Mouse (Mus musculus): ENCODE measurements around the gene Ranbp3. TPM values are rescaled to one million over a fixed set of nuclear protein-coding genes. Genes with fewer than 3 reads are reported as not detected.

The Ranbp3 gene
- total RNA-seq, 2 experiments from 2014 or later = 84.9 to 91.7 TPM

- no peak for DNase-seq (ENCODE audit: low spot score in 2 of 2)
These were observed 50.5 kb downstream of the Ranbp3 start for GRCm38 (mm10) chr17:56723419-56724161.

- DNase-seq (ENCODE audit: low spot score in 2 of 2) = no peak
These were observed 54.0 kb downstream of the Ranbp3 start for GRCm38 (mm10) chr17:56727029-56727649.

- no peak for DNase-seq (ENCODE audit: low spot score in 2 of 2)
These were observed 54.6 kb downstream of the Ranbp3 start for GRCm38 (mm10) chr17:56727659-56728058.

GRCm38 (mm10) chr17:56728117-56728516 lies 55.0 kb downstream of the Ranbp3 start:
- no peak for DNase-seq (ENCODE audit: low spot score in 2 of 2)

DNA sequence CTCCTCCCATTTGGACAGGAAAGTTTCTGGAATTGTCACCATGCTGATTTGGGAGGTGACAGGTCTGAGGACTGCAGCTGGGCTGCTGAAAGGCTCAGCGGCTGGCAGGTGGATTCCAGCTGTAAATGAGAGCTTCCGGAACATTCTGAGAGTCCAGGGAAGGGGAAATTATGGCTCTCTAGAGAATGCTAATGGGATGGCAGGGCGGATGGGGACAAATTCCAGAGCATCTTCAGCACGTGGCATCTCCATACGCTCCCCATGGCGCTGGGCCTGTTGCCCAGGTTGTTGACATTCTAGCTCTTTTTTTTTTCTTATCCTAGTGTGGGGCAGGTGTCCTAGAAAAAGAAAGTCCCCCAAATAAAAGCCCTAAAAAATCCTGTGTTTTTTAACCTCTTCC lies 56.1 kb downstream of the Ranbp3 start:
- DNase-seq (ENCODE audit: low spot score in 2 of 2) = no peak

GRCm38 (mm10) chr17:56729656-56730055 lies 56.6 kb downstream of the Ranbp3 start:
- DNase-seq (ENCODE audit: low spot score in 2 of 2) = no peak

DNA sequence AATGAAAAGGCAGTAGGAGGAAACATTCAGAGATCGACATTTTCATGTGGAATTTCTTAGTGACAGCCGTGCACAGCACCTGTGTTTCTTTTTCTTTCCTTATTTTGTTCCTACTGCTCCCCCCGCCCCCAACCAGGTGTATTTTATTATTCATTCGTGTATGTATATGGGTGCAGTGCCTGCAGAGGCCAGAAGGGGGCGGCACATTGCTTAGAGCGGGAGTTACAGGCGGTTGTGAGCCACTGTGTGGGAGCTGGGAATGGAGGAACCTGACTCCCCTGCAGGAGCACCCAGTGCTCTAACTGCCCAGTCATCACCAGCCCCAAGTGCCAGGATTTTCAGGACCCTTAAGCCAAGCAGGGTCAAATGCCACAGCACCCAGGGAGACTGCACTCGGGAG lies 63.4 kb downstream of the Ranbp3 start:
- DNase-seq (ENCODE audit: low spot score in 2 of 2) = no peak

- DNase-seq (ENCODE audit: low spot score in 2 of 2) = no peak
These were observed 65.1 kb downstream of the Ranbp3 start for GRCm38 (mm10) chr17:56738221-56738620.

- no peak for DNase-seq (ENCODE audit: low spot score in 2 of 2)
These were observed 67.2 kb downstream of the Ranbp3 start for GRCm38 (mm10) chr17:56740118-56740787.

DNA sequence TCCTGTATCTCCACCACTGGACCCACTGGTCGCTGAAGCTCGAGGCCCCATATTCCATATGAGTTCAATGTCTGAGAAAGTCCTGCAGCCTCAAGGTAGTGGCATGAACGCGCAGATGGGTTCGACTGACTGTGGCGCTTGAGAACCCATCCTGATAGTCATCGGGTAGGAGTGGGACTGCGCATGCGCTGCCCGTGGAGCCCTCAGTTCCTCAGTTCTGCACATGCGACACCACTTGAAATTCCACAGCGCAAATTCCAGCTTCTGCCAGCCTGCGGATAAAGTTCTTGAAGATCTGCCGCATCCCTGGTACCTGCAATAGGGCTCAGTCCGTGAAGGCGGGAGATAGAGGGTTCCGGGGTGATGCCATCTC lies 67.7 kb downstream of the Ranbp3 start:
- no peak for DNase-seq (ENCODE audit: low spot score in 2 of 2)

- no peak for DNase-seq (ENCODE audit: low spot score in 2 of 2)
These were observed 71.1 kb downstream of the Ranbp3 start for GRCm38 (mm10) chr17:56744173-56744572.

DNA sequence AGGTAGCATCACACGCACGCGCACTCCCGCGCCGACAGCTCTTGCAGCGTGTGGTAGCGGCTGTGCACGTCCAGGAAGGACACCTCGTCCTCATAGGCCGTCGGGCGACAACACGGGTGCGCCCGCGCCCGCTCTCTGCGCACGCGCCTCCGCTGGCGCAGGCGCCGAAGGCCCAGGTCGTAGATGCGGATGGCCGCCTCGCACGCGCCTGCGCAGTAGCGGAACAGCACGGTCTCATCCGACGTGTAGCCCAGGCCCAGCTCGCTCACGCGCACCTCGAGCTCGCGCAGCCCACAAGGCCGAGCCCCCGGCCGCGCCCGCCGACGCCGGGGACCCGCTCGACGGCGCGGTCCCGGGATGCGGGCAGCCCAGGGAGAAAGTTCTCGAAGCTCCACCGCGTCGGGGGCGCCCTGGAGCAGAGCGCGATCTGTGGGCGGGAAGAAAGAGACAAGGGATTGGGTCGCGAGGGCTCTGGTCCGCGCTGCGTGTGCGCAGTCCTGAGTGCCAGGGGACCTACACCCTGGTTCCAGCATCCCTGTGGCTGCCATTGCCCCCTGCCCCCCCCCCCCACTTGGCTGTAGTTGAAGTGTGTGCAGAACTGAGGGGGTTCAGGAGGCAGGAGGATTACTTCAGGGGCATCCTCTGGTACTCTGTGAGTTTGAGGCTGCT lies 78.4 kb downstream of the Ranbp3 start:
- DNase-seq (ENCODE audit: low spot score in 2 of 2) = peak in 1 of 2 experiments; percentile 44

- DNase-seq (ENCODE audit: low spot score in 2 of 2) = no peak
These were observed 80.4 kb downstream of the Ranbp3 start for GRCm38 (mm10) chr17:56753452-56753851.

- DNase-seq (ENCODE audit: low spot score in 2 of 2) = no peak
These were observed 81.4 kb downstream of the Ranbp3 start for GRCm38 (mm10) chr17:56754271-56755185.

GRCm38 (mm10) chr17:56756703-56757399 lies 83.8 kb downstream of the Ranbp3 start:
- DNase-seq (ENCODE audit: low spot score in 2 of 2) = no peak

- DNase-seq (ENCODE audit: low spot score in 2 of 2) = peak; percentile 60 to 71
These were observed 84.5 kb downstream of the Ranbp3 start, which contains the start of gene Nrtn for GRCm38 (mm10) chr17:56757416-56758123. Gene Nrtn (minus strand): TSS chr17:56757530.

GRCm38 (mm10) chr17:56758132-56758531 lies 85.0 kb downstream of the Ranbp3 start:
- peak; percentile 71 to 73 for DNase-seq (ENCODE audit: low spot score in 2 of 2)

- no peak for DNase-seq (ENCODE audit: low spot score in 2 of 2)
These were observed 86.2 kb downstream of the Ranbp3 start for GRCm38 (mm10) chr17:56759261-56759660.

DNA sequence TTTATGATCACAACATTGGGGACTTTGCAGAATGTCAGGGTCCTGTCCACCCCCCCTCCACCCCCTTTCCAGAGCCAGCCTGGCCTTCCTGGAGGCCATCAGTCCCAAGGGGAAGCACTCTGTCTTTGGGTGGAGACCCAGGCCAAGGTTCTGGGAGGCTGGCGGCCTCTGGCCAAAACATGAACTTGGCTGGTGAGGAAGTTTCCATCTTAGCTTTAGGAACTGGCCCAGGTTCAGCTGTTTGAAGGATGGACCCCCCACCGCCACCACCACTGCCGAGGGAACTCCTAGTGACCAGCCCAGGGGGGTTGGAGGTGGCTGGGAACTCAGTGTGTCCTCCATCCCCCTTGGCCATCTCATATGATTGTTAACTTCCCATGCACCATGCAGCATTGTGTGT lies 88.0 kb downstream of the Ranbp3 start:
- no peak for DNase-seq (ENCODE audit: low spot score in 2 of 2)
